Mouse (Mus musculus) embryonic fibroblast, embryonic 13.5 days (primary cell): Measurements from ENCODE around the gene Dda1.
"Not testable (repeated sequence)": the region's sequence is repeated elsewhere in the genome, so short reads cannot be mapped to it uniquely, and the experiment has no call there.

ENCODE experiments used
- CTCF ChIP-seq: IDR thresholded peaks from 2 replicates; pipeline ENCODE4 v1.5.1; 2011; ENCODE audit warnings: mild to moderate bottlenecking, control low read depth, low read length, moderate library complexity, borderline replicate concordance; ENCODE audit not compliant: insufficient read depth
- POLR2A ChIP-seq: IDR thresholded peaks from 2 replicates; pipeline ENCODE4 v1.6.1; 2011; ENCODE audit warnings: low read depth, mild to moderate bottlenecking, control low read depth, low read length, moderate library complexity

GRCm38 (mm10) chr8:71432935-71433334 is 36.1 kb upstream of the Dda1 start:
- TF ChIP-seq CTCF: peak; percentile 33; the same call in 1 of the 2 replicates
- TF ChIP-seq POLR2A: not testable (repeated sequence)
